Mouse (Mus musculus) MEL (cell line): ENCODE measurements around the gene St7.

ENCODE experiments used
- CTCF ChIP-seq, 3 experiments: IDR thresholded peaks in 2 of 3; conservative IDR thresholded peaks in 1 of 3; 2 replicates each; pipeline ENCODE4 v1.5.1; 2011 to 2012; ENCODE audit warnings: low read length in 3 of 3, low read depth in 2 of 3, mild to moderate bottlenecking in 2 of 3, improper control_type of control experiment in 1 of 3, inconsistent platforms in 1 of 3, mixed read lengths in 1 of 3, moderate library complexity in 1 of 3; ENCODE audit not compliant: control insufficient read depth in 1 of 3, insufficient read depth in 1 of 3, poor library complexity in 1 of 3, severe bottlenecking in 1 of 3
- ELF1 ChIP-seq: IDR thresholded peaks from 2 replicates; pipeline ENCODE4 v1.6.1; 2014; ENCODE audit warnings: low read depth, mild to moderate bottlenecking, inconsistent platforms, low read length, improper control_type of control experiment, moderate library complexity
- EP300 ChIP-seq, 2 experiments: IDR thresholded peaks; 2 replicates each; pipeline ENCODE4 v1.6.1; 2011; ENCODE audit warnings: improper control_type of control experiment in 2 of 2, low read length in 2 of 2, low read depth in 1 of 2, mild to moderate bottlenecking in 1 of 2
- GABPA ChIP-seq: IDR thresholded peaks from 2 replicates; pipeline ENCODE4 v1.6.1; 2012; ENCODE audit warnings: low read depth, mild to moderate bottlenecking, inconsistent platforms, low read length, improper control_type of control experiment, moderate library complexity
- MAX ChIP-seq: IDR thresholded peaks from 2 replicates; pipeline ENCODE4 v1.6.1; 2011; ENCODE audit warnings: low read length, improper control_type of control experiment
- MAZ ChIP-seq: IDR thresholded peaks from 2 replicates; pipeline ENCODE4 v1.6.1; 2012; ENCODE audit warnings: low read depth, mild to moderate bottlenecking, inconsistent platforms, low read length, improper control_type of control experiment
- POLR2A ChIP-seq, 2 experiments: IDR thresholded peaks; 2 replicates each; pipeline ENCODE4 v1.6.1; 2011 to 2012; ENCODE audit warnings: low read length in 2 of 2, mild to moderate bottlenecking in 2 of 2, control low read depth in 1 of 2, improper control_type of control experiment in 1 of 2, low read depth in 1 of 2, moderate library complexity in 1 of 2; ENCODE audit not compliant: control insufficient read depth in 1 of 2, insufficient read depth in 1 of 2, poor library complexity in 1 of 2
- RCOR1 ChIP-seq: IDR thresholded peaks from 2 replicates; pipeline ENCODE4 v1.6.1; 2012; ENCODE audit warnings: low read depth, mild to moderate bottlenecking, inconsistent platforms, low read length, improper control_type of control experiment
- SMC3 ChIP-seq: IDR thresholded peaks from 2 replicates; pipeline ENCODE4 v1.6.1; 2011; ENCODE audit warnings: low read depth, low read length, improper control_type of control experiment

DNA sequence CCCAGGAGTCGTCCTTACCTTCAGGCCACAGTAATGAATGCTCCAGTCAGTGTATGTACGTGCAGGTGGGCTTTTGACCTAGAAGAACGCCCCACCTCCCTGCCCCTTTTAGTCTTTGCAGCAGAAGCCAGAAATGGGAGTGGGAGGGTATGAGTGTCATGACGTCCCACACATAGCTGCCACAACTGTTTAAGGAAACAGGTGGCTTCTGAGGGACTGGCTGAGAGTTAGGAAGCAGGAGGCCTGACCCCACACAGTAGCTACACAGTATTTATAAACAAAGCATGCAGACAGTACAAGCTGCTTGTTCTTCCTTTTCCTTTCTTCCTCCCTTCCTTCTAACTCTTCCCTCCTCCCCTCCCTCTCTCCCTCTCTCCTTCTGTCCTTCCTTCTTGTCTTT, 135.6 kb downstream of the St7 start:
- no peak for TF ChIP-seq EP300 (IDR thresholded peaks at IDR 0.05; ENCODE audit: low read depth in 1 of 2, low read length in 2 of 2)
- no peak for TF ChIP-seq GABPA
- TF ChIP-seq SMC3 = no peak
- no peak for TF ChIP-seq CTCF (IDR thresholded peaks at IDR 0.05 in 2 of 3, conservative IDR thresholded peaks at IDR 0.05 in 1 of 3; ENCODE audit: control insufficient read depth in 1 of 3, insufficient read depth in 1 of 3, low read depth in 2 of 3, low read length in 3 of 3, poor library complexity in 1 of 3, severe bottlenecking in 1 of 3)
- no peak for TF ChIP-seq ELF1
- TF ChIP-seq POLR2A (IDR thresholded peaks at IDR 0.05; ENCODE audit: control insufficient read depth in 1 of 2, insufficient read depth in 1 of 2, low read depth in 1 of 2, low read length in 2 of 2, poor library complexity in 1 of 2) = no peak
- no peak for TF ChIP-seq RCOR1
- TF ChIP-seq MAZ = no peak
- TF ChIP-seq MAX = no peak
